Mouse (Mus musculus) kidney, postnatal 4 days (tissue): ENCODE results near the gene Paqr5.
A peak's percentile ranks its signal among the peaks of the same experiment; 100 is the strongest.

Experiments
- DNase-seq, 2 experiments: peaks; one replicate each; pipeline ENCODE4 v3.0.0; 2021; ENCODE audit warnings: mixed read lengths in 2 of 2

Gene Paqr5

DNA sequence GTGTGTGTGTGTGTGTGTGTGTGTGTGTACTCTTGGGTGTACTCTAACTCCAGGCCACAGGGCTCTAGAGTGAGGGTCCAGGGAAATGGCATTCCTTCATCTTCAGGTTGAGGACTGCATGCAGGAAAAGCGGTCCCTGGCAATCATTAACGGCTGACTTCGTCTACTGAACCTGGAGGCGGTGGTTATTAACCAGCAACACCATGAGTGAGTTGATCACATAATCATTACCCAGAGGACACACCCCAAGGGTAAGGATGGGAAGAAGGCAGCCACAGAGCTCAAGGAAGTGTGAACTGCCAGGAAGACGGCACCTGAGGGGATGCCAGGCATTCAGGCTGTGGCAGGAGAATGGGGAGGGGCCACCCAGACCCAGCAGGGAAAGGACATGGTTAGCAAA, 18.3 kb downstream of the Paqr5 start:
- DNase-seq, result peak; percentile 76 to 87

DNA sequence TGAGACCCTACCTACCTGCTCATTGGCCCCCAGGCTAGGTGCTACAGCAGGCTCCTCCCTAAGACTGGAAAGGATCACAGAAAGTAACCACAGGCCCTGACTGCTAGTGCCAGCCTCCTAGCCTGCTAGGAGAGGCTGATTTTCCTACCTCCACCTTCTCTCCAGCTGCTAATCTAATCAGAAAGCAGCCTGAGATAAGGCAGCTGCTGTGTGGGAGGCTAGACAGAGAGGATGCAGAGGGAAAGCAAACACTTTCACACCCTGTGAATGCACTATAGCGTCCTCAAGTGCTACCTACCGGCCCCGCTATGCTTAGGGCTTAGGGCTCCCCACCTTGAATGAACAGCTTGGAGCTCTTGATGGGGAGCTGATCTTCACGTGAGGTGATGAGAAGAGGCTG, 19.6 kb downstream of the Paqr5 start:
- no peak for DNase-seq

DNA sequence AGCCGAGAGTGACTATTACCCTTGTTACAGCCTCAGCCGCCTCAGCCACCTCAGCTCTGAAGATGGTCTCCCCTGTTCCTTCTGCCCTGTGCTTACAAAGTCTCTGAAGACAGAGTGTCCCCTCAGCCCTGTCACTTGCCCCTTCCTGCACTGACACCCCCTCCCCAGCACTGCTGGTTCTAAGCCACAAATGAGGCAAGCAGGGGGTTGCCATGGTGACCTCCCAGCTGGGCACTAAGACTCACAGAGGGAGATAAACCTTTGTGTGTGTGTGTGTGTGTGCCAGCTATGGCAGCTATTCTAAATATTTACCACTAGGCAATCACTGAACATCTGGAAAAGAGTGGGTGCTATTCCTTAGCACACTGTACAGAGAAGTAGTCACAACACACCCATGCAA, 23.0 kb downstream of the Paqr5 start:
- DNase-seq, result no peak

DNA sequence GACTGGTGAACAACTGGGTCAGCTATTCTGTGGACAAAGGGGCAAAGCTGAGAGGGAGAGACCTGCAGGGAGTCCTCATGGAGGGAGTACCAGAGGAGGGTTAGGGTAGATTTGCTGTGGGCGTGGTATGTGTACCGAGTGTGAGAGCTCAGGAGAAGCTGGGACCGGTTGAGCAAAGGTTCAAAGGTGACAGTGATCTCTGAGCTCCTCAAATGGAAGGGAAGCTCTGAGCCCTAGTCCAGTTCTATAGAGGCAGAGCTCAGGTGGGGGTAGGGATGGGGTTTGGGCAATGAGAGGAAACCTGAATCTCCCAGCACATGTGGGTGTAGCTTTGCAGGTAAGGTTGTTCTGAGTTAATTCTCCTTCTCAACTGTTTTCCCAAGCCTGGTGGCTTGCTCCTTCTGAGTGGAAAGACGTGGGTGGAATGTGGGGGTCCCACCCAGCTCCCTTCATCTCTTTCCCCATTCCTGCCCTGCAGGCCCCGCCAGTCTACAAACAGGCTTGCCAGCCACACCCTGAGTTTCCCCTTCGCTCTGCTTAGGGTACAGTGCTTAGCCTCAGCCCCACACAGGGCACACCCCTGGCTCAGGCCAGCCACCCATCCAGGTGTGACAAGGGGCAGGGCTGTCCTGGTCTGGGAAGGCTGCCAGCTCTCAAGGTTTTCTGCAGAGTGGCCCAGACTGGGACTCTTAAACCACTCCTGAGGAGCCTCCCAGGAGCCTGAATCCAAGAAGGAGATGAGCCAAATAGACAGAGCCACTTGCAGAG, 26.8 kb downstream of the Paqr5 start:
- DNase-seq, result peak; percentile 79 to 87

DNA sequence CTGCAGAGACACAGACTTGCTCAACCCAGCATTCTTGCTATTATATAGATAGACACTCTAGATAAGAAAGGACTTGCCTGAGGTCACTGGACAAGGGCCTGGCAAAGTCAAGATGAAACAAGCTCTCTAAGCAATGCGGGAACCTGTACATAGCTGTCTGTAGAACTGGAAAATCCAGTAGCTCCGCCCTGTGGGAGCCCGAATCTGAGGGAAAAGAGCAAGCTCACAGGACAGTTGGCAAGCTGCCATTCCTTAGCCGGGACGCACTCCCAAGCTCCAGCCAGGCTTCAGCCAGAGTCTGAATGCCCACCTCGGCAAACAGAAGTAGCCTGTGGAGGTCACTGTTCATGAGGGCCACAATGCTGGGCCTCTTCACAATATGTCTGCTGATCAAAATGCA, 28.8 kb downstream of the Paqr5 start:
- peak; percentile 82 to 88 for DNase-seq

DNA sequence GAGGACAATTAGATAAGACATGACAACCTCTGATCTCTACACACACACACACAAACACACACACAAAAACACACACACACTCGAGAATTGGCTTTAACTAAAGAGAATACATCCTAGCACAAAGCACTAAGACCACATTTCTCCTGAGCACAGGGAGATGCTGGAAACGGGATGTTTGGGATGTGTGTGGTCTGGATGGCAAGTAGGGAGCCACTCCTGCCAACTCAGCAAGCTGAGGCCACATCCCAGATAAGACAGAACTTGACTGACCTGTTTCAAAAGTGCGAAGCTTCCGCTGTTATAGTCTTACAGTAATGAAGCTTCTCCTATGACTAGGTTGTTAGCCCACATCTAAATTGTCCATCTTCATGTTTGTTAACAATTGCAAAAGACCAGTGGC, 35.5 kb downstream of the Paqr5 start:
- DNase-seq, result no peak

DNA sequence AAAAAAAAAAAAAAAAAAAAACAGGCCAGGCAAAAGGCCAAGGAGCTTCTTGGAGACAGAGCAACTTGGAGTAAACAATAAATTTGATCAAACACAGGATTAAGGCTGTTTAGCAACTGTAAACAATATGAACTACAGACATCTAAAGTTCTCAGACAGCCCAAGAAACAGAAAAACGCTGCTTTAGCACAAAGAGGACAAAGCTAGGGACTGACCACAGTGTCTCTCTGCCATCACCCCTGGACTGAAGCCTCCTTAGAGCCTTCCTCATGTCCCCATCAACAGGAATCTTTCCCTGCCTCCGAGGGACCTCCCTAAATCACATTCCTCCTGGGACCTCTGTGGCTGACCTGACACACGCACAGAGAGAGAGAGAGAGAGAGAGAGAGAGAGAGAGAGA, 35.9 kb downstream of the Paqr5 start:
- no peak for DNase-seq

DNA sequence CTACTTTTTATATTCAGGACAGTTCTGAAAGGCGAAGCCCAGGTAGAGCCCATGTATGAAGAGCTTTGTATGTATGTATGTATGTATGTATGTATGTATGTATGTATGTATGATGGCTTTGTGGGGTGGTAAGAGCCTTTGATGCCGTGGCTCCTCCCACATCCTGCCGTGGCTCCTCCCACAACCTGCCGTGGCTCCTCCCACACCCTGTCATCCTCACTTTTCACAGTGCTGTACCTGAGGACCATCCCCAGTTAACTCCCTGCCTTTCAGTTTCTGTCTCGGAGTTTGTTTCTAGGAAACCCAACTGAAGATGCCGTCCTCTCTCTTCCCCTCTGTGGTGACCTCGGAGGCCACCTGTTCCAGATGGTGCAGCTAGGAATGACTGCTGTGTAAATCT, 40.6 kb downstream of the Paqr5 start:
- DNase-seq, result no peak

DNA sequence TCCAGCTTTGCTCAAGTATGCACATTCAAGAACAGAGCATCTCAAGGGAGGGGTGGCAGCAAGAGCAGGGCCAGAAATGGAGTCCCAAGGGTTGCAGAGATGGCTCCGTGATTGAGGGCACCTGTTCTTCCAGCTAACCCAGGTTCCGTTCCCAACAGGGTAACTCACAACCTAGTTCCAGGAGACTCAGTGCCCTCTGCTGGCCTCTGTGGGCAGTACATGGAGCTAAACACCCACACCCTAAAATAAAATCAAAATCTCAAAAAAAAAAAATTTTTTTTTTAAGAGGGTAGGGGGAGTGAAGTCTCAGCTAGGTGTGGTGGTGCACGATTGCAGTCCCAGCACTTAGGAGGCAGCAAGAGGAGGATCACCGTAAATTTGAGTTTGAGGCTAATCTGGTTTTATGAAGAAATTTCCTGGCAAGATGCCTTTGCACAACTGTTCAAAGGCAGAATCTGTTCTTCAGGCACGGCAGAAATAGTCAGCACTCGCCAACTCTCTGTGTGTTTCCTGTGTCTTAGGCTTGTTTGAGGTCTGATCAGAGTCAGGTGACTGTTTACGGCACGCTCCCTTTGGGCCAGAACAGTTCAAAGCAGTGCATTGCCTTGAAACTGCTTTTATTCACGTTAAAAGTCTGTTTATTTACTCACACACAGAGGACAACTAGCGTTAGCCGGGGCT, 41.3 kb downstream of the Paqr5 start:
- DNase-seq, result peak; percentile 78 to 81

DNA sequence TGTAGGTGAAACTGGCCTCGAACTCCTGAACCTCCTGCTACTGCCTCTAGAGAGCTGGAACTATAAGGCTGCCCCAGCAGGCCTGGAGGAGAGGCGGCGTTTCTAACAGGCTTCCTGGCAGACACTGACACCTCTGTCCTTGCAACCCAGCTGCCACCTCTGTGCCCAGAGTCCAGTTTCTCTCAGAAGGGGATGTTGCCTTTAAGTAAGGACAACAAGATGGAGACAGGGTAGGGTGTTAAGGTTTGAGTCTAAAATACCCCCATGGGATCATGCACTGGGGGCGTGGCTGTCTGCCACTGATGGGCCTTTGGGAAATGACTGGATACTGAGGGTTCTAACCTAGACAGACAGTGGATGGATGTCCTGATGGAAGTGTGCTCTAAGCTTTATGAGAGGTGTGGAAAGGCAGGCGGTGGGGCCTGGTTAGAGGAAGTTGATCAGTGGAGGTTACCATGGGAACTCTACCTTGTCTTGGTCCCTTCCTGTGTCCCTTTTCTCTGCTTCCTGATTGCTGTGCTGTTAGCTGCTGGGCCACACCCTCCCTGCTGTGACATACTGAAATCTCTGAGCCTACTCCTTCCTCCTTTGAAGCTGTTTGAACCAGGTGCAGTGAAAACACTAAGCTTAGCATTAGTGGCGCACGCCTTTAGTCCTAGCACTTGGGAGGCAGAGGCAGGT, 43.6 kb downstream of the Paqr5 start:
- DNase-seq, result no peak

DNA sequence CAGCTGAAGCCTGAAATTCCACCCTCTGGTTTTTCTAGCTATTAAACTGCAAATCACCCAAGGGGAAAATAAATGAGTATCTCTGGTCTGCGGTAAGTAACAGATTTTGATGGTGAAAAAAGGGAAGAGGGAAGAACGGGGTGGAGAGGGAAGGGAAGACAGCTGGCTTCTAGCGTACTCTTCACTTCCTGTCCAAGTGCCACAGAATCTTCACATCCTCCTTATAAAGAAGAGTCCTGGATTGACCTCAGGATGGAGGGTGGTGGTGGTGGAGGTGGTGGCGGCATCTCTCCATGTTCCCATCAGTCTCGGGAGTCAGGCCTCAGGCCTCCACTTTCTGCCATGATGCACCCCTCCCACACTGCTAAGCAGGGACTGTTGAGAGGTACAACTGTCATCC, 44.8 kb downstream of the Paqr5 start:
- no peak for DNase-seq

DNA sequence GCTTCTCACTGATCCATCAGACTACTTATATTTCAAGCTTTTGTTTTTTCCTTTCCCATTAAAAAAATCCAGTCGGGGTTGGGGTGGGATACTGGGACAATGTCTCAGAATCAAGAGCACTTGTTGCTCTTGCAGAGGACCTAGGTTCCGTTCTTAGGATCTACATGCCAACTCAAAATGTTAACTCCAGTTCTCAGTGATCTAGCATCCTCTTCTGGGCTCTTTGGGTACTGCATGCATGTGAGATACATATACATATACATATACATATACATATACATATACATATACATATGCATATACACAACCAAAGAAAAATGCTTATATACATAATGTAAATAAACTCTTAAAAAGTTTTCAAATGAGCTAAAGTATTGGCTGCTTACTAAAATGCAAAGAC, 46.7 kb downstream of the Paqr5 start:
- no peak for DNase-seq

DNA sequence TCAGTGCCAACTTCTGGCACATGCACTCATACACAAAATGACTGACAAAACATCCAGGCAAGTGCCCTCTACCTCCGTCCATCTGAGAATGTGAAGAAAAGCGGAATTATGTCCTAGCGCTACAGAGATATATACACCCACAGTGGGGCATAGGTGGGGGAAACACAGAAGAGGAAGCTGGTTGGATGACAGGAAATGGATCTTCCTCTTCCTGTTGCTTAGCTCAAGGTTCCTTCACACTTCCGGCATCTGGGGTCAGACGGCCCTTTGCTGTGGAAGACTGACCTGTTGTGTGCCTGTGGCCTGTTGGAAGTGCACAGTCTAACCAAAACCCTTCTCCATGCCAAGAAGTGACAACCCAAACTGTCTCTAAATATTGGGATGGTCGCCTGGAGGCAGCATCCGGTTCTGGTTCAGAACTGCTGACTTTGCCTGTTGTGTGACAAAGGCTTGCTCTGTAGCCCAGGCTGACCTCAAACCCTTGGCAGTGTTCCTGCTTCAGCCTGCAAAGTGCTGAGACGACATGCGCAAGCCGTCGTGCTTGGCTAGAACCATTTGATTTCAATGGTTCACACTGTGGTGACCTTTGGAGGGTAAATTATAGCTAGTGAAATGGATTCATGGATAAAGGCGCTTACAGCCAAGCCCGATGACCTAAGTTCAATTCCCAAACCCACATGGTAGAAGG, 49.3 kb downstream of the Paqr5 start:
- DNase-seq, result no peak

DNA sequence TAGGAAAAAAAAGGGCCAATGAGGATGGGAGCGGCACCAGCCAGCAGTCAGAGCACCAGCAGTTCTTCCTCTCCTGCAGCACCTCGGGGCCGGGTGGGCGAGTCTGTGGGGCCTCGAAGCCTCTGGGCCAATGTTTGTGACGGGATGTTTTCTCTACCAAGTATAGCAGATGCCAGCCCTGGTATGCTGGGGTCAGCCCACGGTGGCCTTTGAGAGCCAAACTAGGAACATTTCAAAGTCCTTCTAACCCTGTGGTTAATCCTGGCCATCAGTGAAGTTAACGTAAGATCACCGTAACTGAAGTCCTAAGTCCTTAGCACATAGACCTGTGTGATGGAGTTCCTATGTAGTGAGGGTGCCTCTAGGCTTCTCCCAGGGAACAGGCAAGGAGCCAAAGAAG, 54.6 kb downstream of the Paqr5 start:
- DNase-seq, result no peak

DNA sequence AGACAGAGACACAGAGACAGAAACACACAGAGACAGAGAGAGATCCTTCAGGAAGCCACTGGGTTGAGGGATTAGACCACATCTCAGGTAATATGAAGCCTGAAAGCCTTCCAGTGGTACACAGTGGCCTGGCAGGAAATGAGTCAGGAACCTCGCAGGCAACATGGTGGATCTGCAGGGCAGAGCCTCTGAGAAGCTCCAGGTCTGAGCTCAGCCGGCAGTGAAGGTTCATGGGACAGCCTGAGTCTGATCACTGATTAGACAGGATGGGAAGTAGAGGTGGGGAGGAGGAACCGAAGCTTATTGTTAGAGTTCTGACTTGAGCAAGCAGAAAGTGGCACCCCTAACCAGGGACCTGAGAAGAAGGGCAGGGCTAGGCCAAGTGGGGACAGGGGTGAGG, 55.6 kb downstream of the Paqr5 start:
- no peak for DNase-seq

DNA sequence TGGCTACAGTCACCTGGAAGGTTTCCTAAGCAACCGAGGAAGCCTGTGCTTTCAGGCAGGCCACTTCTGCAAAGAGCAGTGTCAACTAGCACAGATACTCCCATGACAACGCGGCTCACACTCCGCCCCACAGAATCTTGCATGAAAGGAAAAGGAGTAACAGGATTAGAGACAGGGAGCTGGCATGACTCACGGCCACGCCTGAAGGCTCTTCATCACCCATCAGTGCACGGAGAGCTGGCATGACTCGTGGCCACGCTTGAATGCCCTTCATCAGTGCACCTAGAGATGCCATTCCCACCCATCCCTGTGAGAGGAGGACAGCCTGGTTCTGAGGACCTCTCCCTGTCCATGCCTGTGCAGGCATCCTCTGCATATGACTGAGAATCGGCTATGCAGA, 59.3 kb downstream of the Paqr5 start:
- peak; percentile 40 to 52 for DNase-seq

DNA sequence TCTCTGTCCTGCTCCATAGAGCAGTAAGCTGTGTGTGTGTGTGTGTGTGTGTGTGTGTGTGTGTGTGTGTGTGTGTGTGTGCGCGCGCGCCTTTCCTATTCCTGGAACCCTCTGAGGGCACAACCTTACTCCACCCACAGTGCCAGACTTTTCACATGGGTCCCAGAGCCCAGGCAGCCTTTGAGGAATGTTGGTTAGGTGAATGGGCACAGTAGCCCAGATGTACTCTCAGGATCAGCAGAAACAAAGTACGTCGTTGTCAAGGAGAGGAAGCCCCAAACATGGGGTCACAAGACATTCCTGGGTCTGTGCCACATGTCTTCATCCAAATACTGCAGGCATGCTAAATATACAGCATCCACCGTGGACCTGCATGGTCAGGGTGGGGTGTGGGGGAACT, 60.7 kb downstream of the Paqr5 start:
- DNase-seq, result no peak

DNA sequence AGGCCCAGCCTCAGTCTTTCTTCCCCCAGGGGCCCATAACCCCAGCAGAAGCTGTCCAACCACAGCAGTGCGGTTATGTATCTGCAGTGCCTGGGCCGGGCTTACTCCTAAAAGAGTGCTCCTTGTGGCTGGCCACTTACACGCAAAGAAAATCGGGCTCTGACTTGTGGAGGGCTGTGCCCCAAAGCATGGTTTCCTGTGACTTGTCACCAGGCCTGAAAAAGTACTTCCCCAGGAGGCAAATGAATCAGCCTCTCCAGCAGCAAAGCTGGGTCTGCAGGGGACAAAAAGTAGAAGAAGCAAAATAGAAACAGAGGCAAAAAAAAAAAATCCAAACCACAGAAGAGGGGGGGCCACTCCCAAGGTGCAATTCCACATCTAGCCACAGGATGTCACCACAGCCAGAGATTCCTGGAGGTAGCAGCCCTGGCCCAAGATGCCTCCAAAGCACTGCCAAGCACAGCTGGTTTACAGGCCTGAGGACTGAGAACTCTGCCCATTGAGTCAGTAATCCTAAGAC, 61.2 kb downstream of the Paqr5 start:
- DNase-seq, result peak; percentile 84 to 87

DNA sequence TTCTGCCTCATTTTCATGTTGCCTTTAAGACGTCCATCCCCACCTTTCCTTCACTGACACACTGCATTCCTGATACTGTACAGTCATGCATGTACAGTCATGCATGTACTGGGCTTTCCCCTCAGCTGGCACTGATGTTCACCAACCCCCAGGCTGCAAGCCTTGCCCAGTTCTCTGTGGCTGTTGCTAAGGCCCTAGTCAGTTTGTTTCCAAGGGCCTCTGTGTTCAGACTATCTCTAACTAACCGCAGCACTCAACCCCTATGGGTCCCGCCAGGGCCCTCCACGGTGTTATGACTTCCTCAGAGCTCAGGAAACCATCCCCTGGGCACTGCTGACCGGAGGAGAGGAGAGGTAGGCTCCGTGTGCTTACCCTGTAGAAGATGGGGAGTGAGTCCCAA, 63.3 kb downstream of the Paqr5 start:
- no peak for DNase-seq

DNA sequence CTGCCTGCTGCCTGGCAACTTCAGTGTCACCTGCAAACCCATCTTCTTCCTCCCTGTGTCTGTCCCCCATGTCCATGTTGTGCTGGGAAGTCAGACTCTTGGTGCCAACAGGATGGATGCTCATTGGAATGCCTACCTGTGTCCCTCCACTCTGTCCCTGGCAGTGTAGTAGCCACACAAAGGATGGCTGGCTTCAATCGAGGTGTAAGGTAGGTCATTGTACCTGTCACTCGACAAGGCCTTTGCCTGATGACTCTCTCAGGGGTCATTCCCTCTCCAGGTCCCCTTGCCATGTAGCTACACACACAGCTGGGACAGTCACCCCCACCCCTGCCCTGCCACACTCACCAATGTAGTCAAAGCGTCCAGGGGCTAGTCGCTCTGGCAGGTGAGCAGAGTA, 65.5 kb downstream of the Paqr5 start:
- DNase-seq, result no peak

DNA sequence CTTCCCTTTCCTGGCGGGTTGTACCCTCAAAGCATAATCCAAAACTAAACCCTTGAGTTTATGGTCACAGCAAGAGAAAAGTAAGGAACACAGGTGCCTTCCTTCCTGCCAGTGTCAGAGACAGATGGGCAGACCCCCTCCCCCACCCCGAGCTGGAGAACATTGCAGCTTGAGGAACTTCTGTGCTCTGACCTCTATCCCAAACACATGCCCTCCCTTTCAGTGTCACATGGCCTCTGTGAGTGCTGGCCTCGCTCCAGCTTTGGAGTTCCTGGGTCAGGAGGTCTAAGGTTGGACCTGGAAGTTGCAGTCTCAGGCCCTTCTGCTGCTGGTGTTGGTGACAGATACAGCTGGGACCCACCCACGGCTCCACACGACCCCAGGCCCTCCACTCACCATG, 65.9 kb downstream of the Paqr5 start:
- peak; percentile 55 to 72 for DNase-seq

DNA sequence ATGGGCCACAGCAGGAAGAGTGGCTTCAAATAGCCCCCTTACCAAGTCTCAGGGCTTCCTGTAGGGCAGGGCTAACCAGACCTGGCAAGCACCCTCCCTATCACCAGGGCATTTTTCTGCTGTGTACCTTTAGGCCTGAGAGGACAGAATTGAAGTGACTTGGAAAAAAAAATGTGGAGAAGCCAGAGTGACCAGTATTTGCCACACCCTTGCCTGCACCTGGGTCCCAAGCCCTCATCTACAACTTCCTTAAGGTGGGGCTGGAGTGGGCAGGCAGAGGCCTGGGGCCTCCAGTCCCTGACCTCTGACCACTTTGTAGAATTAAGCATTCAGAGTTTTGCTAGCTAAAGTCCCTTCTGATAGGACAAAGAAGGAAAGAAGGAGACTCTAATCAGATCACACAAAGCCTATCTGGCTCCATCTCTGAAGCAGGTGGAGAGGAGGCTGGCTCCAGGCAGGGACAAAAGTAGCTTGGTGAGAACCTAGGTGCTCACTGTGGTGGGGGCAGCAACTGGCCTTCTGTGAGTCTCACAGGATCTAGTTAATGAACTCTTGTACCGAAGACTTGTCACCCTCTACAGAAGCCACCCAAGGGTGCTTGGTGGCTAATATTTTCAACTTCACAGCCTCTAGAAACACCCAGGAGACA, 66.6 kb downstream of the Paqr5 start:
- DNase-seq, result no peak

DNA sequence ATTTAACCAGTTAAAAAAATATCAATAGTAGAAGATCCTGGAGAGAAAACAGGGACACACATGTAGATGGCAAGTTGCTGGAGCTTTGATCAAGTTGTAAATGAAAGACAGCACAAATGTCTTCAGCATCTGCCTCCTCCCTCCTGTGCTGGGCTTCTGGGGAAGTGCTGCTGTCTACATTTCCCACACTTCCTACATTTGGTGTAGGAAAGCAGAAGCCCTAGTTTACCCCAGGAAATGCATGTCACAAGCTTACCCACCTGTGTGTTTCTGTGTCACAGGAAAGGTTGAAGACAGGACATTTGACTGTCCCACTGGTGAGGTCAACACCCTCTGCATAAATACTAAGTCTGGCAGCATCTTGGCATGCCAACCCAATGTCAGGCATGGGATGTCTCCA, 71.9 kb downstream of the Paqr5 start:
- DNase-seq, result no peak
